ENCODE assay signal across 8 mouse cellular contexts in the genomic region with DNA sequence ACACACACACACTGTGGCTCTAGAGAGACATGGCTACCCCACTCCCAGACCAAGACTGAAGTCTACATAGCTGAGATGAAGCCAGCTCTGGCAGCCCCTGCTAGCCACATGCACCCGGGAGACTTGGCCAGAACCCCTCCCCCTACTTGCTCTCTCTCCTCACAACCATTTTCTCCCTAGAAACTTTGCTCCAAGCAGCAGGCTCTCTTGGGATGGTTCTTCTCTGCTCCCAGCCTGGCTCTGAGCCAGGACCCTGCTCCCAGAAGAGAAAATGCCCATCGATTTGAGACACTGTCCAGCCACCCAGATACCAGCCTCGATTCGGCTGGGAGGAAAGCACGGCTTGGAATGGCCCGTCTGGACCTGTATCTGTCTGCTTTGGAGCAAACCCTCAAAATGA. TPM values are rescaled to one million over a fixed set of nuclear protein-coding genes. Genes with fewer than 3 reads are reported as not detected.
DNase-seq lines count a peak whose midpoint lies in the region.

No protein-coding gene starts in this region.

- peak; percentile 38 for DNase-seq in cerebellum, adult 11-12 months
- DNase-seq in cerebellum, adult 11 months: no peak
- DNase-seq in retina, postnatal 1 day: peak; percentile 59
- DNase-seq in retina, embryonic 14.5 days (ENCODE audit: low spot score): no peak
- DNase-seq in mesoderm, embryonic 11.5 days (ENCODE audit: low read depth, low spot score): peak; percentile 19
- peak; percentile 45 for DNase-seq in yolk sac, embryonic 10.5 days (ENCODE audit: low spot score)
- DNase-seq in gastrocnemius, postnatal 25 days: no peak
- DNase-seq in urinary bladder, adult 18-20 months (ENCODE audit: low spot score in 2 of 2): no peak

RNA-seq across cellular contexts. Expression of a gene that starts 5.2 kb away (rescaled TPM):
- 1 to 10 TPM; 1.4 to 2.3 TPM for total RNA-seq in gastrocnemius, postnatal 25 days (2021)

RNA-seq across cellular contexts. Expression of a gene that starts 13.6 kb away (rescaled TPM):
- 10 to 100 TPM; 11.6 to 16.6 TPM for total RNA-seq in gastrocnemius, postnatal 25 days (2021)

Comparison
In these comparisons a context has a peak if more than half of its experiments do, and no peak if none do; other contexts are left out.
1. DNase-seq: peak in cerebellum, adult 11-12 months (single experiment), retina, postnatal 1 day (single experiment), mesoderm, embryonic 11.5 days (single experiment) and yolk sac, embryonic 10.5 days (single experiment); none in cerebellum, adult 11 months (single experiment), retina, embryonic 14.5 days (single experiment), gastrocnemius, postnatal 25 days (single experiment) and urinary bladder, adult 18-20 months (0 of 2).